Mouse (Mus musculus) embryonic facial prominence, embryonic 14.5 days (tissue): Measurements from ENCODE around the gene Met. TPM values are rescaled to one million over a fixed set of nuclear protein-coding genes. Genes with fewer than 3 reads are reported as not detected.

Experiments used
- ATAC-seq: fragments of 200-750 bp; cut with Nextera tagmentation; 2 replicates; pipeline ENCODE4 v1.8.0; 2017; ENCODE audit warnings: low read depth, moderate number of reproducible peaks, moderate TSS enrichment
- DNase-seq: peaks from one replicate; pipeline ENCODE4 v3.0.0-alpha.2; 2015; ENCODE audit warnings: low spot score
- H3K27ac ChIP-seq: fragments of 300-500 bp; sonication (generic); replicated peaks from 2 replicates; pipeline ENCODE4 v1.5.1; 2014; ENCODE audit warnings: low read depth, mild to moderate bottlenecking, low read length, moderate library complexity
- H3K27me3 ChIP-seq: fragments of 300-500 bp; sonication (generic); replicated peaks from 2 replicates; pipeline ENCODE4 v1.6.1; 2014; ENCODE audit warnings: low read length; ENCODE audit not compliant: control insufficient read depth, insufficient read depth
- H3K36me3 ChIP-seq: fragments of 300-500 bp; sonication (generic); 2 replicates; pipeline ENCODE4 v1.6.1; 2014; ENCODE audit warnings: low read length, mixed read lengths; ENCODE audit not compliant: control insufficient read depth, insufficient read depth
- H3K4me1 ChIP-seq: fragments of 300-500 bp; sonication (generic); 2 replicates; pipeline ENCODE4 v1.6.1; 2014; ENCODE audit warnings: antibody characterized with exemption, low read length; ENCODE audit not compliant: control insufficient read depth, insufficient read depth
- H3K4me2 ChIP-seq: fragments of 300-500 bp; sonication (generic); 2 replicates; pipeline ENCODE4 v1.6.1; 2014; ENCODE audit warnings: low read depth, mild to moderate bottlenecking, low read length, moderate library complexity, mixed read lengths
- H3K4me3 ChIP-seq: fragments of 300-500 bp; sonication (generic); 2 replicates; pipeline ENCODE4 v1.5.1; 2014; ENCODE audit warnings: low read depth, mild to moderate bottlenecking, low read length
- H3K9ac ChIP-seq: fragments of 300-500 bp; sonication (generic); 2 replicates; pipeline ENCODE4 v1.6.1; 2014; ENCODE audit warnings: low read depth, mild to moderate bottlenecking, low read length, moderate library complexity, mixed read lengths
- H3K9me3 ChIP-seq: fragments of 300-500 bp; sonication (generic); 2 replicates; pipeline ENCODE4 v1.6.1; 2016; ENCODE audit warnings: low read length; ENCODE audit not compliant: control insufficient read depth
- WGBS: fragments of 180-500 bp; shearing (Covaris S2); extraction: QIAGEN DNeasy Blood & Tissue Kit; methylation state at CpG from one replicate; pipeline ENCODE4 v1.1.7; 2014; 5-methylcytosine and 5-hydroxymethylcytosine counted together
- polyA plus RNA-seq: library from polyadenylated mRNA; unstranded; fragments of >200 nt; fragmentation: Nextera tagmentation; extraction: Ambion mirVana; gene quantifications from 2 replicates; pipeline ENCODE4 v1.2.1, GENCODE M21; 2014

Gene Met
- polyA plus RNA-seq, 1 experiment from 2014 or later, result 11.1 TPM

GRCm38 (mm10) chr6:17561886-17562285 lies 98.3 kb downstream of the Met start:
- ATAC-seq, result no peak
- Histone ChIP-seq H3K9ac (no peak overlapping the region), H3K9me3 (no peaks in the 10 kb centered on the region), H3K4me3 (no peak overlapping the region), H3K36me3 (no peaks in the 10 kb centered on the region), H3K4me2 (no peak overlapping the region), H3K4me1 (peaks cover 4% of the 10 kb centered on the region; the same call in 1 of the 2 replicates), H3K27me3 (no peaks in the 10 kb centered on the region), H3K27ac (no peak overlapping the region)
- 60% methylated on average over 3 of the region's 3 CpGs for WGBS
- no peak for DNase-seq

- peak; percentile 86 for DNase-seq
- no peak overlapping the region for H3K4me2 ChIP-seq
- ATAC-seq, result peak; percentile 78; the same call in 1 of the 2 replicates
- no peak overlapping the region for H3K9ac ChIP-seq
- 15% methylated on average over 10 of the region's 10 CpGs for WGBS
- peaks cover 4% of the 10 kb centered on the region; the same call in 1 of the 2 replicates for H3K4me1 ChIP-seq
- H3K27ac ChIP-seq, result no peak overlapping the region
- H3K9me3 ChIP-seq, result no peaks in the 10 kb centered on the region
- H3K4me3 ChIP-seq, result no peak overlapping the region
- H3K27me3 ChIP-seq, result no peaks in the 10 kb centered on the region
- no peaks in the 10 kb centered on the region for H3K36me3 ChIP-seq
These were observed 99.0 kb downstream of the Met start for GRCm38 (mm10) chr6:17562472-17563088.

GRCm38 (mm10) chr6:17568702-17569352 lies 105.2 kb downstream of the Met start:
- Histone ChIP-seq H3K9me3 (no peaks in the 10 kb centered on the region), H3K27ac (no peak overlapping the region), H3K4me3 (no peak overlapping the region), H3K4me1 (peaks cover 3% of the 10 kb centered on the region), H3K9ac (no peak overlapping the region), H3K4me2 (no peak overlapping the region), H3K27me3 (no peaks in the 10 kb centered on the region), H3K36me3 (no peaks in the 10 kb centered on the region)
- 90% methylated on average over 11 of the region's 11 CpGs for WGBS
- DNase-seq (no peak), ATAC-seq (no peak)

- 55% methylated on average over 5 of the region's 5 CpGs for WGBS
- no peak overlapping the region for H3K4me2 ChIP-seq
- H3K9ac ChIP-seq, result no peak overlapping the region
These were observed 109.6 kb downstream of the Met start for GRCm38 (mm10) chr6:17573227-17573626.

GRCm38 (mm10) chr6:17573732-17574131 lies 110.1 kb downstream of the Met start:
- ATAC-seq (no peak), DNase-seq (no peak)
- no peak overlapping the region for H3K4me3 ChIP-seq

More at GRCm38 (mm10) chr6:17573227-17573626, 109.6 kb downstream of the Met start:
- H3K4me3 ChIP-seq, result no peak overlapping the region
- ATAC-seq, result no peak
- no peak for DNase-seq
- H3K4me1 ChIP-seq, result peaks cover 3% of the 10 kb centered on the region
- no peaks in the 10 kb centered on the region for H3K27me3 ChIP-seq
- H3K27ac ChIP-seq, result no peak overlapping the region
- no peaks in the 10 kb centered on the region; the same call in 1 of the 2 replicates for H3K9me3 ChIP-seq
- H3K36me3 ChIP-seq, result no peaks in the 10 kb centered on the region

GRCm38 (mm10) chr6:17578092-17578760 lies 114.6 kb downstream of the Met start:
- no peak for ATAC-seq
- no peak overlapping the region for H3K9ac ChIP-seq
- H3K9me3 ChIP-seq, result no peaks in the 10 kb centered on the region; the same call in 1 of the 2 replicates
- H3K27me3 ChIP-seq, result no peaks in the 10 kb centered on the region
- no peak overlapping the region for H3K27ac ChIP-seq
- H3K4me1 ChIP-seq, result no peaks in the 10 kb centered on the region
- H3K4me3 ChIP-seq, result no peak overlapping the region
- no peak for DNase-seq
- 76% methylated on average over 3 of the region's 3 CpGs for WGBS
- no peak overlapping the region for H3K4me2 ChIP-seq
- H3K36me3 ChIP-seq, result no peaks in the 10 kb centered on the region

More at GRCm38 (mm10) chr6:17573732-17574131, 110.1 kb downstream of the Met start:
- no peaks in the 10 kb centered on the region; the same call in 1 of the 2 replicates for H3K9me3 ChIP-seq
- H3K27me3 ChIP-seq, result no peaks in the 10 kb centered on the region
- WGBS, result 73% methylated on average over 2 of the region's 2 CpGs
- no peak overlapping the region for H3K9ac ChIP-seq
- H3K27ac ChIP-seq, result no peak overlapping the region
- H3K4me2 ChIP-seq, result no peak overlapping the region
- peaks cover 3% of the 10 kb centered on the region for H3K4me1 ChIP-seq
- no peaks in the 10 kb centered on the region for H3K36me3 ChIP-seq

GRCm38 (mm10) chr6:17580349-17580748 lies 116.7 kb downstream of the Met start:
- no peaks in the 10 kb centered on the region for H3K27me3 ChIP-seq
- H3K27ac ChIP-seq, result no peak overlapping the region
- no peak for ATAC-seq
- 65% methylated on average over 3 of the region's 3 CpGs for WGBS
- no peaks in the 10 kb centered on the region for H3K4me1 ChIP-seq
- H3K9me3 ChIP-seq, result no peaks in the 10 kb centered on the region
- no peak overlapping the region for H3K4me3 ChIP-seq
- peak; percentile 57 for DNase-seq
- no peaks in the 10 kb centered on the region for H3K36me3 ChIP-seq
- H3K9ac ChIP-seq, result no peak overlapping the region
- H3K4me2 ChIP-seq, result no peak overlapping the region

GRCm38 (mm10) chr6:17583982-17584381 lies 120.4 kb downstream of the Met start:
- 12% methylated on average over 13 of the region's 13 CpGs for WGBS
- no peaks in the 10 kb centered on the region for H3K4me1 ChIP-seq
- no peaks in the 10 kb centered on the region for H3K36me3 ChIP-seq
- H3K9ac ChIP-seq, result peak overlapping the region; percentile 52
- H3K27ac ChIP-seq, result no peak overlapping the region
- H3K4me3 ChIP-seq, result peak overlapping the region; percentile 46
- ATAC-seq (peak; percentile 80; the same call in 1 of the 2 replicates), DNase-seq (peak; percentile 88)
- no peaks in the 10 kb centered on the region for H3K27me3 ChIP-seq
- H3K9me3 ChIP-seq, result no peaks in the 10 kb centered on the region
- H3K4me2 ChIP-seq, result peak overlapping the region; percentile 62
